In genomic region chr19:33299726-33300292, GRCm38 (mm10) we compare ENCODE assay signal across 12 mouse cellular contexts.
"Had no signal": no experiment of that assay in that cellular context is flagged by ENCODE, and none has a peak within 500 bp of the region (broad histone marks: within the 10 kb centered on the region; RNA-seq: fewer than 3 reads in every experiment).

No protein-coding gene starts in this region.

- H3K36me3 ChIP-seq: limb, embryonic 10.5 days; liver, embryonic 15.5 days; midbrain, embryonic 13.5 days; stomach, embryonic 15.5 days had no signal

- H3K4me2 ChIP-seq: liver, embryonic 11.5 days; liver, embryonic 15.5 days; midbrain, embryonic 13.5 days; stomach, embryonic 15.5 days had no signal

- ATAC-seq: lung, postnatal 0 days; midbrain, embryonic 13.5 days had no signal

- H3K27ac ChIP-seq: limb, embryonic 10.5 days; liver, embryonic 15.5 days; midbrain, embryonic 13.5 days; stomach, embryonic 15.5 days had no signal

- H3K9ac ChIP-seq: liver, embryonic 15.5 days; midbrain, embryonic 13.5 days; stomach, embryonic 15.5 days had no signal

- H3K4me3 ChIP-seq: limb, embryonic 10.5 days; liver, embryonic 15.5 days; midbrain, embryonic 13.5 days; stomach, embryonic 15.5 days had no signal

- H3K27me3 ChIP-seq: liver, embryonic 15.5 days; midbrain, embryonic 13.5 days; stomach, embryonic 15.5 days had no signal

- DNase-seq: kidney, adult 9 months; kidney, postnatal 14 days; lung, adult 2 months; lung, postnatal 36 days; right cerebral cortex, postnatal 14 days; thymus, postnatal 4 days had no signal

- H3K4me1 ChIP-seq: liver, embryonic 15.5 days; midbrain, embryonic 13.5 days; stomach, embryonic 15.5 days had no signal

- H3K9me3 ChIP-seq: limb, embryonic 10.5 days; liver, embryonic 15.5 days; midbrain, embryonic 13.5 days; stomach, embryonic 15.5 days had no signal
